In the genomic region with DNA sequence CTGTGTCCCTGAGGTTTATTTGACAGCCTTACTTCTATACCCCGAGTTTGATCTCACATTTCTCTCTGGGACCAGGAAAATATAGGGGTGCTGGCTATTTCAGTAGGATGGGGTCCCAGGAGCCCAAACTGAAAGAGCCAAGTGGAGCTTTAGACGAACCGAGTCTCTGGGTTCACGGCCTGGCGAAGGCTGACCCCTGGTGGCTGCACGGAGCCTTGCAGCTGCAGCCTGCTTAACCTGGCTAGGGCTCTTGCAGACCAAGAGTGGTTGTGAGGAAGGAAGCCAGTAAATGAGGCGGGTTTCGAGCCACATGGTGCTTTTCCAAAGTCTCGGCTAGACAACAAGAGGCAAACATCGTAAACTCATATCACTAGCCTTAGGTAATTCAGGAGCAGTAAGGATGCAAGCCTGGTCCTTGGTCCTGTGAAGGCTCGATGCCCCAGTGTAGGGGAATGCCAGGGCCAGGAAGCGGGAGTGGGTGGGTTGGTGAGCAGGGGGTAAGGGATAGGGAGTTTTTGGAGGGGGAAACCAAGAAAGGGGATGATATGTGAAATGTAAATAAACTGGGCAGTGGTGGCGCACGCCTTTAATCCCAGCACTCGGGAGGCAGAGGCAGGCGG, we compare ENCODE assay signal across 9 mouse cellular contexts. TPM values are rescaled to one million over a fixed set of nuclear protein-coding genes. Genes with fewer than 3 reads are reported as not detected.
DNase-seq lines count a peak whose midpoint lies in the region; ATAC-seq and TF ChIP-seq lines count a peak whose summit lies in the region.
"Had no signal": no experiment of that assay in that cellular context is flagged by ENCODE, and none has a peak within 500 bp of the region (broad histone marks: within the 10 kb centered on the region; RNA-seq: fewer than 3 reads in every experiment).

No protein-coding gene starts in this region.

- WGBS in kidney, postnatal 0 days: 41% methylated on average over 16 of the region's 16 CpGs

- H3K9me3 ChIP-seq in kidney, postnatal 0 days (replicated peaks; ENCODE audit: low read length): no peaks in the 10 kb centered on the region
- H3K9me3 ChIP-seq: embryonic facial prominence, embryonic 15.5 days had no signal

- H3K4me1 ChIP-seq in kidney, postnatal 0 days (replicated peaks; ENCODE audit: insufficient read depth, low read length): no peaks in the 10 kb centered on the region
- H3K4me1 ChIP-seq: embryonic facial prominence, embryonic 15.5 days had no signal

- peak; percentile 96 for TF ChIP-seq CTCF in kidney, postnatal 0 days (IDR thresholded peaks at IDR 0.05; ENCODE audit: low read depth)

- no peak overlapping the region for H3K4me2 ChIP-seq in kidney, postnatal 0 days (ENCODE audit: low read length)
- H3K4me2 ChIP-seq: embryonic facial prominence, embryonic 15.5 days had no signal

- peak; percentile 99 for ATAC-seq in granulocyte monocyte progenitor cell, adult 5-6 weeks (replicated peaks; ENCODE audit: poor library complexity, severe bottlenecking)
- 0 out of 2 replicates have a peak, but pooled peaks have one; percentile 36 for ATAC-seq in kidney, postnatal 0 days (replicated peaks; ENCODE audit: low FRiP score, low read depth)

- H3K36me3 ChIP-seq in kidney, postnatal 0 days (ENCODE audit: insufficient read depth, low read length): no peaks in the 10 kb centered on the region
- no peaks in the 10 kb centered on the region for H3K36me3 ChIP-seq in splenic B cell, adult 2 months (ENCODE audit: control insufficient read depth, insufficient read depth, low read length, poor library complexity, severe bottlenecking)
- H3K36me3 ChIP-seq: embryonic facial prominence, embryonic 15.5 days had no signal

- peak; percentile 84 to 85 for DNase-seq in B cell, adult 2 months
- peak; percentile 89 for DNase-seq in adrenal gland, postnatal 10 days
- peak; percentile 66 for DNase-seq in embryo, embryonic 9.5 days (ENCODE audit: extremely low spot score)
- peak; percentile 81 for DNase-seq in kidney, postnatal 0 days (ENCODE audit: low spot score)
- DNase-seq in liver: peak; percentile 67
- peak; percentile 83 for DNase-seq in naive thymus-derived CD4-positive, alpha-beta T cell, adult 2 months (ENCODE audit: low read depth)
- DNase-seq in splenic B cell, adult 2 months (ENCODE audit: low read depth, low spot score): peak; percentile 81

- H3K9ac ChIP-seq in kidney, postnatal 0 days (ENCODE audit: low read depth, low read length): no peak overlapping the region
- H3K9ac ChIP-seq: embryonic facial prominence, embryonic 15.5 days had no signal

- H3K4me3 ChIP-seq in kidney, postnatal 0 days (replicated peaks; ENCODE audit: low read depth, low read length): no peak overlapping the region
- H3K4me3 ChIP-seq: embryonic facial prominence, embryonic 15.5 days had no signal

- H3K27me3 ChIP-seq in kidney, postnatal 0 days (ENCODE audit: insufficient read depth, low read length): no peaks in the 10 kb centered on the region
- no peaks in the 10 kb centered on the region for H3K27me3 ChIP-seq in splenic B cell, adult 2 months (ENCODE audit: control insufficient read depth, insufficient read depth, low read length, poor library complexity, severe bottlenecking)
- H3K27me3 ChIP-seq: embryonic facial prominence, embryonic 15.5 days had no signal

- H3K27ac ChIP-seq in kidney, postnatal 0 days: no peak overlapping the region
- H3K27ac ChIP-seq: embryonic facial prominence, embryonic 15.5 days had no signal

RNA-seq across cellular contexts. Expression of a gene that starts 25.8 kb away (rescaled TPM):
- total RNA-seq in adrenal gland, postnatal 10 days (2021): 10 to 100 TPM; 18.9 to 23.8 TPM
- total RNA-seq in granulocyte monocyte progenitor cell, adult 5-6 weeks (2014; fragmentation: Nextera tagmentation): 59.2 and 72.8 TPM in 2 replicates
- 84.2 and 89.4 TPM in 2 replicates for total RNA-seq in granulocyte monocyte progenitor cell, adult 5-6 weeks (2017)
- polyA plus RNA-seq in kidney, postnatal 0 days (2015; fragmentation: Nextera tagmentation; extraction: Ambion mirVana): 28.6 and 32.0 TPM in 2 replicates

RNA-seq across cellular contexts. Expression of a gene that starts 28.3 kb away (rescaled TPM):
- total RNA-seq in adrenal gland, postnatal 10 days (2021): not detected
- total RNA-seq in granulocyte monocyte progenitor cell, adult 5-6 weeks (2014; fragmentation: Nextera tagmentation): not detected in 2 replicates
- not detected in 2 replicates for total RNA-seq in granulocyte monocyte progenitor cell, adult 5-6 weeks (2017)
- not detected in 2 replicates for polyA plus RNA-seq in kidney, postnatal 0 days (2015; fragmentation: Nextera tagmentation; extraction: Ambion mirVana)
- polyA plus RNA-seq: embryonic facial prominence, embryonic 15.5 days had no signal
